Mouse (Mus musculus) liver, embryonic 14.5 days (tissue): ENCODE measurements around the gene Spns3.

Experiments used
- CTCF ChIP-seq: IDR thresholded peaks from 2 replicates; pipeline ENCODE4 v1.5.1; 2016; ENCODE audit warnings: antibody characterized with exemption, low read depth, control low read depth
- EP300 ChIP-seq: IDR thresholded peaks from 2 replicates; pipeline ENCODE4 v1.6.1; 2016; ENCODE audit warnings: antibody characterized with exemption, low read depth

DNA sequence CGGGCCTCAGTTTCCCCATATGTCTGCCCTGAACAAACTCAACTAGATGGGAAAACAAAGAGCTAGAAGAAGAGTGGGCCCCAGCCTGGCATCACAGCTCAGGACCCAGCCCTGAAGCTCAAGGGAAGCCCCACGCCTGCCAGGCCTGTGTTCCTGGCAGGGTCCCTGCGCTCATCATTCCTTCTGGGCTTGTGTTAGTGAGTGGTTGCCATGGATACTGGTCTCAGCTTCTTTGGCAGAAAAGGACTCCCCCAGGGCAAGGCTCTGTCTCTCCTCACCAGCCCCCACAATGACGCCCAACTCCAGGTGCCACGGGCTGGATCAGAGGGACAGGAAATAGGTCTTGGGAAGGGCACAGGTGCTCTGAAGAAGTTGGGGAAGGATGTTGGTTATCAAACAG lies 65.1 kb downstream of the Spns3 start:
- no peak for TF ChIP-seq CTCF
- TF ChIP-seq EP300: no peak
